Mouse (Mus musculus) spleen, adult 12 weeks (tissue): ENCODE data around the gene Igf2bp2.

Source experiments
- DNase-seq: peaks from one replicate; pipeline ENCODE4 v3.0.0; 2022; ENCODE audit warnings: low spot score

Gene Igf2bp2

DNA sequence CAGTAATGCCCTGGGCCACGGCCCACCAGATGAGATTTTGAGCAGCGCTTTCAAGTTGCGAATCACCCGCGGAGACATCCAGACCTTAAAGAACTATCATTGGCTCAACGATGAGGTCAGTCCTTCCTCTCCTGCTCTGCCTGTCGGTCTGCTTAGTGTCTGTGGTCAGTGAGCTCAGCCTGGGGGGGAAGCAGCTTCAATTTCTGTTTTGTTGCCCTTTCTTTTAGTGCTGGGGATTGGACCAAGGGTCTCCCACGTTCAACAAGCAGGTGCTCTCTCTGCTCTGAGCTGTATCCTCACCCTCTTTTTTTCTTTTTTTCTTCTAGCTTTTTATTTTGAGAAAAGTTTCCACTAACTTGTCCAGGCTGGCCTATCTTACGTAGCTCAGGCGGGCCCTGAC, 124.5 kb downstream of the Igf2bp2 start:
- DNase-seq, result no peak

DNA sequence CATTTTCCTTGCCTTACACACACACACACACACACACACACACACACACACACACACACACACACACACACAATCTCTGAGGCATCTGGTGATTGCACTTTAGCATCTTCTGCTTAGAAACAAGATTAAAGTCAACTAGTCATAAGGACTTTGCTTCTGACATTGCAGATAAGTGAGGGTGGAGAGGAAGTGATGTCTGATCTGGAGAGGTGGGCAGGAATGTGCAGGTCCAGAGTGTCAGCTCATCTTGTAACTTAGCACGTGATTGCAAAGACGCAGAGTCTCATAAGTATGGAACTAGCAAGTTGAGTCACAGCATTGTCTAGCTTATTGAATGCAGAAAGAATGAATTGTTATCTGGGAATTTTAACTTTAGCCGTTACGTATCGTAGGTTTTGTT, 135.6 kb downstream of the Igf2bp2 start:
- DNase-seq, result no peak

GRCm38 (mm10) chr16:22022122-22022521, 141.0 kb downstream of the Igf2bp2 start:
- peak; percentile 9 for DNase-seq

GRCm38 (mm10) chr16:22015569-22015968, 147.5 kb downstream of the Igf2bp2 start:
- no peak for DNase-seq

- no peak for DNase-seq
Measured at GRCm38 (mm10) chr16:22009596-22009995, 153.5 kb downstream of the Igf2bp2 start.

- DNase-seq, result peak; percentile 99
Measured at GRCm38 (mm10) chr16:22009099-22009584, 154.0 kb downstream of the Igf2bp2 start, which contains the start of gene Senp2. TSS of gene Senp2 (plus strand) at chr16:22009484.
